Mouse (Mus musculus): ENCODE measurements around the gene Rfx2. TPM values are rescaled to one million over a fixed set of nuclear protein-coding genes. Genes with fewer than 3 reads are reported as not detected.

The Rfx2 gene
- 4.3 TPM for polyA plus RNA-seq (2014; fragmentation: Illumina TruSeq; extraction: RNeasy Lipid Tissue Mini Kit (QIAGEN cat#74804); ENCODE audit: low read depth, low replicate concordance)

GRCm38 (mm10) chr17:56830411-56831110 is at the start of gene Rfx2:
Rfx2 (minus strand) TSS chr17:56831013.

GRCm38 (mm10) chr17:56874936-56875651 is 44.3 kb upstream of the Rfx2 start, which contains the start of gene 1700061G19Rik:
1700061G19Rik (plus strand) TSS chr17:56875477.

GRCm38 (mm10) chr17:56874237-56874636 is 43.4 kb upstream of the Rfx2 start, which contains the start of gene Acsbg2:
Acsbg2 (minus strand) TSS chr17:56874447.

GRCm38 (mm10) chr17:56769950-56770349 is 60.9 kb downstream of the Rfx2 start, which contains the start of gene Prr22:
Prr22 (plus strand) TSS chr17:56770250.

GRCm38 (mm10) chr17:56764474-56765354 is 66.1 kb downstream of the Rfx2 start, which contains the start of gene Dus3l:
Dus3l (plus strand) TSS chr17:56764757.

GRCm38 (mm10) chr17:56757416-56758123 is 73.2 kb downstream of the Rfx2 start, which contains the start of gene Nrtn:
Nrtn (minus strand) TSS chr17:56757530.

Other genes with a start within 250 kb of the Rfx2 start
- 63.1 TPM for gene Safb2, start 246.4 kb downstream of the Rfx2 start, polyA plus RNA-seq (2014; fragmentation: Illumina TruSeq; extraction: RNeasy Lipid Tissue Mini Kit (QIAGEN cat#74804); ENCODE audit: low read depth, low replicate concordance)
- gene Safb, start 246.2 kb downstream of the Rfx2 start, polyA plus RNA-seq (2014; fragmentation: Illumina TruSeq; extraction: RNeasy Lipid Tissue Mini Kit (QIAGEN cat#74804); ENCODE audit: low read depth, low replicate concordance) = 89.3 TPM
- 302 TPM for gene 2410015M20Rik, start 221.2 kb downstream of the Rfx2 start, polyA plus RNA-seq (2014; fragmentation: Illumina TruSeq; extraction: RNeasy Lipid Tissue Mini Kit (QIAGEN cat#74804); ENCODE audit: low read depth, low replicate concordance)
- gene Rpl36, start 217.6 kb downstream of the Rfx2 start, polyA plus RNA-seq (2014; fragmentation: Illumina TruSeq; extraction: RNeasy Lipid Tissue Mini Kit (QIAGEN cat#74804); ENCODE audit: low read depth, low replicate concordance) = 1,063 TPM
- 125 TPM for gene Lonp1, start 204.1 kb downstream of the Rfx2 start, polyA plus RNA-seq (2014; fragmentation: Illumina TruSeq; extraction: RNeasy Lipid Tissue Mini Kit (QIAGEN cat#74804); ENCODE audit: low read depth, low replicate concordance)
- not detected for gene Catsperd, start 202.9 kb downstream of the Rfx2 start, polyA plus RNA-seq (2014; fragmentation: Illumina TruSeq; extraction: RNeasy Lipid Tissue Mini Kit (QIAGEN cat#74804); ENCODE audit: low read depth, low replicate concordance)
- 35.0 TPM for gene Ranbp3, start 157.7 kb downstream of the Rfx2 start, polyA plus RNA-seq (2014; fragmentation: Illumina TruSeq; extraction: RNeasy Lipid Tissue Mini Kit (QIAGEN cat#74804); ENCODE audit: low read depth, low replicate concordance)
- 933 TPM for gene Ndufa11, start 113.2 kb downstream of the Rfx2 start, polyA plus RNA-seq (2014; fragmentation: Illumina TruSeq; extraction: RNeasy Lipid Tissue Mini Kit (QIAGEN cat#74804); ENCODE audit: low read depth, low replicate concordance)
- gene Vmac, start 113.0 kb downstream of the Rfx2 start, polyA plus RNA-seq (2014; fragmentation: Illumina TruSeq; extraction: RNeasy Lipid Tissue Mini Kit (QIAGEN cat#74804); ENCODE audit: low read depth, low replicate concordance) = 5.9 TPM
- 10.2 TPM for gene Nrtn, start 73.5 kb downstream of the Rfx2 start, polyA plus RNA-seq (2014; fragmentation: Illumina TruSeq; extraction: RNeasy Lipid Tissue Mini Kit (QIAGEN cat#74804); ENCODE audit: low read depth, low replicate concordance)
- 21.5 TPM for gene Dus3l, start 66.3 kb downstream of the Rfx2 start, polyA plus RNA-seq (2014; fragmentation: Illumina TruSeq; extraction: RNeasy Lipid Tissue Mini Kit (QIAGEN cat#74804); ENCODE audit: low read depth, low replicate concordance)
- gene Prr22, start 60.8 kb downstream of the Rfx2 start, polyA plus RNA-seq (2014; fragmentation: Illumina TruSeq; extraction: RNeasy Lipid Tissue Mini Kit (QIAGEN cat#74804); ENCODE audit: low read depth, low replicate concordance) = 1.6 TPM
- gene Acsbg2, start 43.4 kb upstream of the Rfx2 start, polyA plus RNA-seq (2014; fragmentation: Illumina TruSeq; extraction: RNeasy Lipid Tissue Mini Kit (QIAGEN cat#74804); ENCODE audit: low read depth, low replicate concordance) = not detected
- gene 1700061G19Rik, start 44.5 kb upstream of the Rfx2 start, polyA plus RNA-seq (2014; fragmentation: Illumina TruSeq; extraction: RNeasy Lipid Tissue Mini Kit (QIAGEN cat#74804); ENCODE audit: low read depth, low replicate concordance) = not detected
- gene Mllt1, start 104.4 kb upstream of the Rfx2 start, polyA plus RNA-seq (2014; fragmentation: Illumina TruSeq; extraction: RNeasy Lipid Tissue Mini Kit (QIAGEN cat#74804); ENCODE audit: low read depth, low replicate concordance) = 23.8 TPM
- not detected for gene Acer1, start 151.1 kb upstream of the Rfx2 start, polyA plus RNA-seq (2014; fragmentation: Illumina TruSeq; extraction: RNeasy Lipid Tissue Mini Kit (QIAGEN cat#74804); ENCODE audit: low read depth, low replicate concordance)
- 107 TPM for gene Clpp, start 159.3 kb upstream of the Rfx2 start, polyA plus RNA-seq (2014; fragmentation: Illumina TruSeq; extraction: RNeasy Lipid Tissue Mini Kit (QIAGEN cat#74804); ENCODE audit: low read depth, low replicate concordance)
- 73.4 TPM for gene Alkbh7, start 166.3 kb upstream of the Rfx2 start, polyA plus RNA-seq (2014; fragmentation: Illumina TruSeq; extraction: RNeasy Lipid Tissue Mini Kit (QIAGEN cat#74804); ENCODE audit: low read depth, low replicate concordance)
- gene Pspn, start 169.0 kb upstream of the Rfx2 start, polyA plus RNA-seq (2014; fragmentation: Illumina TruSeq; extraction: RNeasy Lipid Tissue Mini Kit (QIAGEN cat#74804); ENCODE audit: low read depth, low replicate concordance) = not detected
- 29.0 TPM for gene Gtf2f1, start 180.3 kb upstream of the Rfx2 start, polyA plus RNA-seq (2014; fragmentation: Illumina TruSeq; extraction: RNeasy Lipid Tissue Mini Kit (QIAGEN cat#74804); ENCODE audit: low read depth, low replicate concordance)
- not detected for gene Gm17949, start 180.5 kb upstream of the Rfx2 start, polyA plus RNA-seq (2014; fragmentation: Illumina TruSeq; extraction: RNeasy Lipid Tissue Mini Kit (QIAGEN cat#74804); ENCODE audit: low read depth, low replicate concordance)
- gene Khsrp, start 200.5 kb upstream of the Rfx2 start, polyA plus RNA-seq (2014; fragmentation: Illumina TruSeq; extraction: RNeasy Lipid Tissue Mini Kit (QIAGEN cat#74804); ENCODE audit: low read depth, low replicate concordance) = 25.9 TPM
- gene Slc25a41, start 210.6 kb upstream of the Rfx2 start, polyA plus RNA-seq (2014; fragmentation: Illumina TruSeq; extraction: RNeasy Lipid Tissue Mini Kit (QIAGEN cat#74804); ENCODE audit: low read depth, low replicate concordance) = not detected
- gene Crb3, start 228.1 kb upstream of the Rfx2 start, polyA plus RNA-seq (2014; fragmentation: Illumina TruSeq; extraction: RNeasy Lipid Tissue Mini Kit (QIAGEN cat#74804); ENCODE audit: low read depth, low replicate concordance) = not detected
- 64.1 TPM for gene Slc25a23, start 228.8 kb upstream of the Rfx2 start, polyA plus RNA-seq (2014; fragmentation: Illumina TruSeq; extraction: RNeasy Lipid Tissue Mini Kit (QIAGEN cat#74804); ENCODE audit: low read depth, low replicate concordance)
- gene Dennd1c, start 247.5 kb upstream of the Rfx2 start, polyA plus RNA-seq (2014; fragmentation: Illumina TruSeq; extraction: RNeasy Lipid Tissue Mini Kit (QIAGEN cat#74804); ENCODE audit: low read depth, low replicate concordance) = 1.5 TPM